ENCODE assay signal across 13 mouse cellular contexts in the genomic region with DNA sequence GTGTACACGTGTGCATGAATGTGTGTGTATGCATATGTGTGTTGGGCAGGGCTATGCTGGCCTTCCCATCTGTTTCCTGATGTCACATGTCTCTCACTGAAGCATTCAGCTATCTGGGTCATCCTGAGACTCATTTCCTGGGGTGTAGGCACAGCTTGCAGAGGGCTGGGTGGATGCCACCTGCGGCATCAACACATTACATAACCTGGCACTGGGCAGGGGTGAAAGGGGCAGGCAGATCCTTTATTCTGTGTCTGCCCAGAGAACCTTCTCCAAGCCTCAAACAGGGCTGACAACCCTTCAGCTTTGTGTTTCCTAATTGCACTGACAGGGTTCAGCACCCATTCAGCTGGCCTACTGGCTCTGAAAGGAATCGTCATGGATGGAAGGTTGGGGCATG.
DNase-seq lines count a peak whose midpoint lies in the region; ATAC-seq and TF ChIP-seq lines count a peak whose summit lies in the region.
"Had no signal": no experiment of that assay in that cellular context is flagged by ENCODE, and none has a peak within 500 bp of the region (broad histone marks: within the 10 kb centered on the region; RNA-seq: fewer than 3 reads in every experiment).

No protein-coding gene starts in this region.

- WGBS in liver, adult 2 months: 51% methylated on average over 3 of the region's 3 CpGs
- 78% methylated on average over 3 of the region's 3 CpGs for WGBS in liver, embryonic 11.5 days
- WGBS in cerebellum, adult 2 months: 13% methylated on average over 3 of the region's 3 CpGs

- peak; percentile 20 for DNase-seq in gastrocnemius, postnatal 25 days
- no peak for DNase-seq in gastrocnemius, postnatal 4 days (ENCODE audit: low spot score in 2 of 2)
- peak; percentile 10 for DNase-seq in liver, adult 2 months (ENCODE audit: extremely low read depth, low read depth, low spot score)
- no peak for DNase-seq in liver, embryonic 11.5 days (ENCODE audit: low spot score)
- DNase-seq in cerebellum, adult 2 months: peak; percentile 85 to 91
- DNase-seq in retina, postnatal 1 day: peak; percentile 94
- DNase-seq in T-cell, adult 2 months (ENCODE audit: low spot score): no peak
- DNase-seq: lung, postnatal 14 days; thymus, postnatal 14 days had no signal

- H3K27ac ChIP-seq in liver, adult 2 months (replicated peaks; ENCODE audit: insufficient read depth, low read depth, low read length): no peak overlapping the region
- H3K27ac ChIP-seq in liver, embryonic 11.5 days (ENCODE audit: low read depth, low read length): no peak overlapping the region
- H3K27ac ChIP-seq in cerebellum, adult 2 months (ENCODE audit: insufficient read depth, low read length): peak overlapping the region; percentile 82
- H3K27ac ChIP-seq: forebrain, embryonic 10.5 days; heart, embryonic 15.5 days; liver, embryonic 12.5 days; midbrain, embryonic 12.5 days had no signal

- H3K4me3 ChIP-seq in liver, adult 2 months (ENCODE audit: insufficient read depth, low read depth, low read length): no peak overlapping the region
- no peak overlapping the region for H3K4me3 ChIP-seq in liver, embryonic 11.5 days (ENCODE audit: low read depth, low read length)
- no peak overlapping the region for H3K4me3 ChIP-seq in cerebellum, adult 2 months (replicated peaks; ENCODE audit: insufficient read depth, low read depth, low read length)
- H3K4me3 ChIP-seq: forebrain, embryonic 10.5 days; heart, embryonic 15.5 days; liver, embryonic 12.5 days; midbrain, embryonic 12.5 days had no signal

- H3K9ac ChIP-seq in liver, adult 2 months (ENCODE audit: low read depth, low read length): no peak overlapping the region
- H3K9ac ChIP-seq in liver, embryonic 11.5 days (ENCODE audit: low read depth, low read length): no peak overlapping the region
- H3K9ac ChIP-seq: heart, embryonic 15.5 days; liver, embryonic 12.5 days; midbrain, embryonic 12.5 days had no signal

- no peak overlapping the region for H3K4me2 ChIP-seq in liver, embryonic 11.5 days
- H3K4me2 ChIP-seq: heart, embryonic 15.5 days; liver, embryonic 12.5 days; midbrain, embryonic 12.5 days had no signal

- H3K9me3 ChIP-seq in liver, embryonic 11.5 days (ENCODE audit: control insufficient read depth, low read length): no peaks in the 10 kb centered on the region
- H3K9me3 ChIP-seq: forebrain, embryonic 10.5 days; heart, embryonic 15.5 days; liver, embryonic 12.5 days; midbrain, embryonic 12.5 days had no signal

- H3K4me1 ChIP-seq in liver, adult 2 months (ENCODE audit: control insufficient read depth, insufficient read depth, low read length): no peaks in the 10 kb centered on the region
- H3K4me1 ChIP-seq in liver, embryonic 11.5 days (replicated peaks; ENCODE audit: control insufficient read depth, insufficient read depth, low read length): no peaks in the 10 kb centered on the region
- peaks cover 22% of the 10 kb centered on the region for H3K4me1 ChIP-seq in cerebellum, adult 2 months (ENCODE audit: control insufficient read depth, insufficient read depth, low read length)
- H3K4me1 ChIP-seq: forebrain, embryonic 10.5 days; heart, embryonic 15.5 days; liver, embryonic 12.5 days had no signal

- TF ChIP-seq CTCF in liver, adult 2 months (IDR thresholded peaks at IDR 0.05; ENCODE audit: low read depth, low read length): no peak
- no peak for TF ChIP-seq CTCF in cerebellum, adult 2 months (IDR thresholded peaks at IDR 0.05; ENCODE audit: borderline replicate concordance, insufficient read depth, low read depth, low read length)

- no peak for ATAC-seq in liver, embryonic 11.5 days (replicated peaks; ENCODE audit: low FRiP score)
- ATAC-seq: liver, embryonic 12.5 days had no signal

- H3K27me3 ChIP-seq in liver, adult 2 months (ENCODE audit: control insufficient read depth, insufficient read depth, low read length): no peaks in the 10 kb centered on the region
- no peaks in the 10 kb centered on the region for H3K27me3 ChIP-seq in liver, embryonic 11.5 days (replicated peaks; ENCODE audit: control insufficient read depth, insufficient read depth, low read length)
- no peaks in the 10 kb centered on the region for H3K27me3 ChIP-seq in cerebellum, adult 2 months (ENCODE audit: control insufficient read depth, insufficient read depth, low read length)
- H3K27me3 ChIP-seq: heart, embryonic 15.5 days; liver, embryonic 12.5 days; midbrain, embryonic 12.5 days had no signal

- H3K36me3 ChIP-seq in liver, adult 2 months (ENCODE audit: control insufficient read depth, insufficient read depth, low read length): no peaks in the 10 kb centered on the region
- no peaks in the 10 kb centered on the region for H3K36me3 ChIP-seq in liver, embryonic 11.5 days (ENCODE audit: control insufficient read depth, insufficient read depth, low read length)
- H3K36me3 ChIP-seq: forebrain, embryonic 10.5 days; heart, embryonic 15.5 days; liver, embryonic 12.5 days; midbrain, embryonic 12.5 days had no signal

- TF ChIP-seq POLR2A in liver, adult 2 months (IDR thresholded peaks at IDR 0.05; ENCODE audit: extremely low read depth, insufficient read depth, low read length): no peak
- TF ChIP-seq POLR2A in cerebellum, adult 2 months (IDR thresholded peaks at IDR 0.05; ENCODE audit: borderline replicate concordance, insufficient read depth, low read length): no peak

- no peaks in the 10 kb centered on the region for H3K79me2 ChIP-seq in liver, adult 2 months (ENCODE audit: control insufficient read depth, insufficient read depth, low read length)

Comparison
In these comparisons a context has a peak if more than half of its experiments do, and no peak if none do; other contexts are left out.
1. DNase-seq: peak in gastrocnemius, postnatal 25 days (single experiment), liver, adult 2 months (single experiment), cerebellum, adult 2 months (2 of 2) and retina, postnatal 1 day (single experiment); none in gastrocnemius, postnatal 4 days (0 of 2), liver, embryonic 11.5 days (single experiment) and T-cell, adult 2 months (single experiment).